Mouse (Mus musculus) heart, adult 18-20 months (tissue): Measurements from ENCODE around the gene Kdm6b. TPM values are rescaled to one million over a fixed set of nuclear protein-coding genes. Genes with fewer than 3 reads are reported as not detected.

Experiments
- DNase-seq, 2 experiments: peaks; one replicate each; pipeline ENCODE4 v3.0.0; 2021 to 2022; ENCODE audit warnings: mixed read lengths in 1 of 2
- total RNA-seq, 2 experiments: library from RNA; stranded (reverse); gene quantifications; 2 replicates each; pipeline ENCODE4 v1.2.3; 2021

Gene Kdm6b
- total RNA-seq, 2 experiments from 2014 or later: 15.8 to 18.0 TPM

- DNase-seq: peak; percentile 42 to 49
Observed at GRCm38 (mm10) chr11:69389531-69390399, 23.7 kb downstream of the Kdm6b start.

DNA sequence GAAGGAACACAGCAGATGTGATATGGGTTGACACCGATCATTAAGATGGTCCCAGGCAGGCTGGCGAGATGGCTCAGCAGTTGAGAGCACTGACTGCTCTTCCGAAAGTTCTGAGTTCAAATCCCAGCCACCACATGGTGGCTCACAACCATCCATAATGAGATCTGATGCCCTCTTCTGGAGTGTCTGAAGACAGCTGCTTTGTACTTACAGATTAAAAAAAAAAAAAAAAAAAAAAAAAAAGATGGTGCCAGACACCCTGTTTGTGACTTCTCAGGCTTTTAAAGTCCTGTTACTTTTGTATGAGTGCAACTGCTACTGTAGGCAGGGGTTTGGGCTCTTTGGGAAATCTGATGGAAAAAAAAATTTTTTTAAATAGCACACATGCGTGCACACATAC, 24.8 kb downstream of the Kdm6b start:
- no peak for DNase-seq

- no peak for DNase-seq
Observed at GRCm38 (mm10) chr11:69386758-69387157, 26.7 kb downstream of the Kdm6b start.

- DNase-seq: no peak
Observed at GRCm38 (mm10) chr11:69384979-69385378, 28.5 kb downstream of the Kdm6b start.

GRCm38 (mm10) chr11:69382478-69383105, 30.9 kb downstream of the Kdm6b start:
- no peak for DNase-seq

DNA sequence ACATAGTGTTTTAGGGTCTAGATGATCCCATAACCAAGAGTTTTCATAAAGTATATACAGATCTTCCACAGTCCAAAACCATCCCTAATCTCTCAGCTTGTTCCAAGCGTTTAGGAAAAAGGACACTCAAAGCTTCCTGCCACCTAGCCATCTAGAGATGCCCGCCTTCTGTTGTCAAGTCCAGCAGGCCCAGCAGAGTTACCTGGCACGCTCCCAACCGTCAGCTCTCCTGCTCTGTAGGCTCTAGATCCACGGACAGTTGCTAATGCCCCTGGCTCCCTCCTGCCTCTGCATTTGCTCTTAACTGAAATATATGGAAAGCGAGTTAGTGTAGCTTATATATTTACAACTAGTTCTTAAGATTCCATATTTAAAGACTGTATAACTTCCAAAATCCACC, 32.1 kb downstream of the Kdm6b start:
- DNase-seq: no peak

DNA sequence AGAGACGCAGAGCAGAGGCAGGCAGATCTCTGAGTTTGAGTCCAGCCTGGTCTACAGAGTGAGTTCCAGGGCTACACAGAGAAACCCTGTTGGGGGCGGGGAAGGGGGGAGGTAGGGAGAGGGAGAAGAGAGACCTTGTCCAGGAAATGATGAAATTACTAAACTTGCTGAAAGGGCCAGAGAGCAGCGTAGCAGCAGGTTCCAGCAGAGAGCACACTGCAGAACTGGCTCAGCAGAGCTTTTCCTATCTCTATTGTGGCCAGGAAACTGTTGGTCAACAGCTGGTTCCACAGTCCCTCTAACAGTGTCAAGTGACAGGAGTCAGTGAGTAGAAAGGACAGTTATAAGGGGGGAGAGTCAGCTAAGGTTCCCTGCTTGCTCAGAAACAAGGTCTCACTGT, 33.9 kb downstream of the Kdm6b start:
- no peak for DNase-seq

DNA sequence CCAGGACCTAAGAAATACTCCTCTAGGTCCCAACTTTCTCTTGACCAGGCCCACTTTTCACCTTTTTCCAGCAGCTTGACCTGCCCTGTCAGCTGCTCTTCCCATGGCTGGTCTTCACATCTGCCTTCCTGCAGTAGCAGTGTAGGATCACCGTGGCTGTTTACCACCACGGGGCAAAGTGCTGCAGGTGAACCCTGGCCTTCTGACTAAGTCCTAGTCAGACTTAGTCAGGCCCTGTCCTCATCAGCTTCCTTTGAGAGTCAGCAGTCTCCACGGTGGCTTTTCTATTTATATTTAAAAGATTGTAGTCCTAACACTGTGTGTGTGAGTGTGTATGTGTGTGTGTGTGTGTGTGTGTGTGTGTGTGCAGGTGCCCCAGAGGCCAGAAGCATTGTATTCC, 35.7 kb downstream of the Kdm6b start:
- no peak for DNase-seq

DNA sequence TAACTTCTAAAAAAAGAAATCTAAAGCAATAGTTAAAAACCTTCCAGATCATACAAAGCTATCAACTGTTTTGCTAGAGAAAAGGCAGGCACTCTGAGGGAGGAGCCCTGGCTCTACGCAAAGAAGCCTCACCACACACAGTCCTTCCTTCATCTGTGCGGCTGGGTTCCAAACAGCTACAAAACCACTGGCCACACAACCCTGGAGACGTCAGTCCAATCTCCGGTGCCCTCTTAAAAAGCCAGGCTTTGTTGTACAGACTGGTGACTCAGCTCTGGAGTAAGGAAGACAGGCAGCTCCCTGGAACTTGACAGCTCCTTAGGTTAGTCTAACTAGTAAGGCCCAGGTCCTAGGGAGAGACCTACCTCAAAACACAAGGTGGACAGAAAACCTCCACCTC, 37.8 kb downstream of the Kdm6b start:
- DNase-seq: no peak

DNA sequence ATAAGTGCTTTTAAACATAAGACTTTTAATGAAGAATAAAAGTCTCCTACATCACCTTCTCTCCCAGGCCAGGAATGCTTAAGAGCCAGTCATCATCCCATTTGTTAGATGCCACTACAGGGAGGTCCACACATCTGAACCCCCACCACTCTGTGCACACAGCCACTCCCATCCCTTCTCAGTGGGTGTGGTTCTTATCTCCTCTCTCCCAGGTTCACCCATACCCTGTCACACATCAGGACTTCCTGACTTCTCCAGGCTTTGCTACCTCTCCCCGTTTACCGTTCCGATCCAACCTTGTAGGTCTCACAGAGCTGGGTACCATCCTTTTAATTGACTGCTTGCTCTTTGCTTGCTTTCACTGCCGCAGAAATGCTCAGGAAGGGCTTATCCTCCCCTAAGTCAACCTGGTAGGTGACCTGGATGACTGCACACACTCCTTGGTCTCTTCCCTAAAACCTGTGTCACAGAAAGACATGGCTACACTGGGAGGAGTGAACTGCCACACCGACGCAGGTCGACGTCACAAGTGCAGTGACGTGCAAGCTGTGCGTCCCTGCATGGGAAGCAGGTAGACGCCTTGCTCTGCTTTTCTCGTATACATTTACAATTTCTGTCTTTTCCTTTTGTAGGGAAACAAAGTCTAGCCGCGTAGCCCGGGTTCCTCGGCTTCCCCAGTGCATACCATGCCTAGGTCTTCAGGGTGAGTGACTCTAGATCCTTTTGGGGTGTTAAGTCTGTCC, 40.1 kb downstream of the Kdm6b start:
- no peak for DNase-seq

DNA sequence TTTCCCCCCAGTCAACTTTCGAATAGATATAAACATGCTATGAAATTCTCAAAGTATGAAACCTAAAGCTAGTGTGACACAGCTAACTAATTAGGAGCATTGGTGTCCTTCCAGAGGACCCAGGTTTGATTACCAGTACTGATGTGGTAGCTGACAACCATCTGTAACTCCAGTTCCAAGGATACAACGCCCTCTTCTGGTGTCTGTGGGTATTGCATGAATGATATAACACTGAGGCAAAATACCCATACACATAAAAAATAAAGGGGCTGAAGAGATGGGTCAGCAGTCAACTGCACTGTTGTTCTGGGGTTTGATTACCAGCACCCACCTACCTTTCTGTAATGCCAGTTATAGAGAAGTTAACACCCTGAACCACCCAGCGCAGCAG, 40.7 kb downstream of the Kdm6b start:
- DNase-seq: no peak

GRCm38 (mm10) chr11:69372056-69372779, 41.3 kb downstream of the Kdm6b start:
- DNase-seq: no peak

- DNase-seq: no peak
Observed at GRCm38 (mm10) chr11:69371601-69372000, 41.9 kb downstream of the Kdm6b start.

DNA sequence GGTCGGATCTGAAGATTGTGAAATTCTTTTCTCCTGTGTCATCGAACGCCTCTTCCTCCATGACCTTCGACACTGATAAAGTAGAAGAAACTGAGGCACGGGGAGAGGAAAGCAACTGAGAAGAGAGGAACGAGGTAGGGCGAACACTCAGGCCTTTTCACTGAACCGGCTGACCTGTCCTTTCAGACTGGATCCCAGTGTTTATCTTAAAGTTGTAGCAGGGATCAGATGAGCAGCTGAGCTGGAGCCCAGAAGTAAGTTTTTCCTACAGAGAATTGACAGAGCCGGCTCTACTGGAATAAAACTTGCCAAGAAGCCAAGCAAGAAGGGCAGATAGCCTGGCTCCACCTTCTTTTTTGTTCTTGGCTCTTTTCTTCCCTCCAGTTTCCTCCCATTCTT, 42.7 kb downstream of the Kdm6b start:
- DNase-seq: peak in 1 of 2 experiments; percentile 16

- DNase-seq: no peak
Observed at GRCm38 (mm10) chr11:69369990-69370816, 43.3 kb downstream of the Kdm6b start.

DNA sequence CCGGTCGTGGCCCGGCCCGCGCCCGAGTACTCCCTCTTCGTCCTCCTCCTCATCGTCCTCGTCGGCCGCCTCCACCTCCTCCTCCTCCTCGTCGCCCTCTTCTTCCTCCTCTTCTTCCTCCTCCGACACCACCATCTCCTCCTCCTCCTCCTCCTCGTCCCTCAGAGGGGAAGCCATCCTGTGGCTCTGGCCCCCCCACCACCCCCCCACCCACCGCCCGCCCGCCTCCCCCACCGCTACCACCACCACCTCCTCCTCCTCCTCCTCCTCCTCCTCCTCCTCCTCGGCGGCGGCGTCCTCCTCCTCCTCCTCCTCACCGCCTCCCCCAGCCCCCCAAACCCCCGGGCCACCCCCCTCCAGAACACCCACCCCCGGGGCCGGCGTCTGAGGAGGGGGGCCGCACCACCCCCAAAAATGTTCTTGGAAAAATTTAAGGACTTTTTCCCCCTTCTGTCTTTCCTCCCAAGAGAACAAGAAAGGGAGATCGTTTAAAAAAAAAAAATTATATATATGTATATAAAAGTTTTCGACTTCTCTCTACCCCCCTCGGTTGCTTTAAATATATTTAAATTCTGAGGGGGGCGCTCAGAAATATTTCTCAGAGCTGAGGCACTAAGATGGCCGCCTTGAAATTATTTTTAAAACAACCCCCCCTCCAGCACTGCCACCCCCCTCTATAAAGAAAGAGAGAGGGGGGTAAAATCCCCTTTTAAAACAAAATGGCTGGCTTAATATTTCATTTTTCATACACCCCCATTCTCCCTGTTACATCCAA, 44.1 kb downstream of the Kdm6b start, which contains the start of gene Chd3:
Gene Chd3 (minus strand): TSS at position 192 of the 775 bp plus-strand sequence.
- DNase-seq: no peak

DNA sequence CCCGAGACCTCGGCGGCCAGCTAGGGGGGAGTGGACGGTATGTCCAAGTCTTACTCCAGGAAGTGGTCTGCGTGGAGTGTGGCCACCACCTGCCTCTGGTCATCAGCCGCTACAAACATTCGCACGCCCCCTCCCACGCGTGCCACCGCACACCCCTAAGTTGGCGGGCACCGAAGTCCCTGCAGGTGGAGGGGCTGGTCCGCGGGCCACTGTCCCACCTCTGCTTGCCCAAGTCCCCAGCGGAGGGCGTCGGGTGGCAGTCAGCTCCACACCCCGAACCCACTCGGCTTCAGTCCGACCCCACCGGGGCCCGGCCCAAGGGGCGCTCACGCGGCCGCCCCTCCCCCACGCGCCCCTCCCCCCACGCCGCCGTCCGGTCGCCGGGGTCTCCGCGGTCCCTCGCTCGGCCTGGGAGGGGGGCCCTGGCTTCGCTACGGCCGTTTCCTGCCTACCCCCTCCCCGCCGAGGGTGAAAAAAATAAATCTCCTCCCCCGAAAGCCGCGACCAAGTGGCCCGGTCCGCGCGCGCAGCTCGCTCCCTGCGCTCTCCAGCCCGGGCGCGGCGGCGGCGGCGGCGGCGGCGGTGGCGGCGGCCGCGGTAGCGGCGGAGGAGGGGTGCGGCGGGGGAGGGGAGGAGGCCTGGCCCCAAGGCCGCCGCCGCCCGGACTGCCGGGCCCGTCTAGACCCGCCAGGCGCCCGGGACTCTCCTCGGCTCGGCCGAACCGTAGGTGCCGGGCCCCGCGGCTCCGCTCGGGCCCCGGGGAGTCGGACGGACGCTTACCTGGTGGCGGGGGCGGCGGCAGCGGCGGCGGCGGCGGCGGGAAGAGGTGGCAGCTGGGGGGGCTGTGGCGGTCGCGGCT, 44.9 kb downstream of the Kdm6b start:
- peak; percentile 40 to 57 for DNase-seq

- peak; percentile 38 to 55 for DNase-seq
Observed at GRCm38 (mm10) chr11:69367616-69368355, 45.7 kb downstream of the Kdm6b start.
